Mouse (Mus musculus): ENCODE data around the gene Slamf9.

- TF ChIP-seq CTCF (IDR thresholded peaks at IDR 0.05; ENCODE audit: extremely low read depth, insufficient read depth, insufficient read length, insufficient replicate concordance) (no peak), POLR2A (IDR thresholded peaks at IDR 0.05; ENCODE audit: low read depth, low read length) (no peak)
These were observed 38.5 kb downstream of the Slamf9 start for GRCm38 (mm10) chr1:172513525-172514212.

Data from spleen, adult 2 months (tissue).